Mouse (Mus musculus): ENCODE data around the gene Klhl29.

Gene Klhl29

DNA sequence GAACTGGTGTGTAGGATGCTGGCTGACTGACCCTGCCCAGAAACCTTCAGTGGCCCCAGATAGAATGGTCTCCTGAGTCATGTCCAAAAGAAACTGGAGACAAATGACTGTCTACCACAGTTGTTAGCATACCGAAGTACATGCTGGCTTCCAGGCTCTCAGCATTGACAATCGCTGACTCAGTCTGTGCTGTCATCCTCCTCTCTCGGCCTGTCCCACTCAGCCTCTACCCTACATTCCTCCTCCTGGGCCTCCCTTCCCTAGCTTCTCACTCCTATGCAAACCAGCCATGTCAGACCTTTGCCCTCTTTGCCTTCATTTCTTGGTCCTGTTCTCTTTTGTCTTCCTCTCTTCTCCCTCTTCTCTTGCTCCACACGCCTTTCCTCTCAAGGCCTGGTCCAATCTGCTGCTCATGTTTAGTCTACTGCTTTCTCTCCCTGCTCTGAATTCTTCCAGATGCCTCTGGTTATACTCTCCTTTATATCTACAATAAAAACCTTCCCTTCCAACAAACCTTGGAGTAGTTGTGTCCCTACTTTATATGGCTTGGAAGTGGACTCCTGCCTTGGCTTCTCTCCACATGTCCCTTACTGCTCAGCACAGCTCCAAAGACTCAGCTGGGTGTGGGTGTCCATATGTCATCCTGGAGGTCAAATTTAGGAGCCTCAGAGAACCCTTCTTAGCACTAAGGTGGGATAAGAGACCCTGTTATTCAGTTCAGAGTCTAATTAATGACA is 121.1 kb downstream of the Klhl29 start:
- DNase-seq (ENCODE audit: low spot score): no peak

DNA sequence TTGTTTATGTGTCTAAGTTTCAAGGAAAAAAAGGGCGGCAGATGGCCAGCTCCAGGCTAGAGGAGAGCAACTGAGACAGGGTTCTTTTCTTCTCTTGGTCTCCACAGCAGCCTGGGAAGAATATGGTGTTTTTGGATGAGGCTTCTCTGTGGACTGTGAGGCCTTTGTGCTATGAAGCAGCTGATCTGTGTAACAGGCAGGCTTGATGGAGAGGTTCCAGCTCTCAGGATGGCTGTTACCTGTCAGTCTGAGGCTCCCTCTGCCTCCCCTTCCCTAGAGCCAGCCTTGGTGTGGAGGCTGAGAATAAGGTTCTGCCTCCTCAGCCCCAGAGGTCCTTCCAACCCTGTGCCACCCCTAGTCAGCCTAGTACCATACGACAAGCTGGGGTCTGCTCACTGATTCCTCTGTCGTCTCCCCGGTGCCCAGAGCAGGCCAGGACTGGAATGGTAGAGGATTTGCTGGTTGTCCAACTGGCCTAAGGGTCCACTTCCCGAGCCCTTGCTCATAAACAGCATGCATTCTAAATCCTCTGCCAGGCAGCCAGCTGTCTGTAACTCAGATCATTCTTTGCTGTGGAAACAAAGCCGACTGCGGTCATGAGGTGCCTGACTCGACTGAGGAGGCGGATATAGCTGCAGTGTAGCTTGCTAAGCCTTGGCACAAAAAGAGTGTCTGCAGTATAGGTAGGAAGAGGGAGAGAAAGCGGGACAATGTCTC is 122.0 kb downstream of the Klhl29 start:
- DNase-seq (ENCODE audit: low spot score): no peak

DNA sequence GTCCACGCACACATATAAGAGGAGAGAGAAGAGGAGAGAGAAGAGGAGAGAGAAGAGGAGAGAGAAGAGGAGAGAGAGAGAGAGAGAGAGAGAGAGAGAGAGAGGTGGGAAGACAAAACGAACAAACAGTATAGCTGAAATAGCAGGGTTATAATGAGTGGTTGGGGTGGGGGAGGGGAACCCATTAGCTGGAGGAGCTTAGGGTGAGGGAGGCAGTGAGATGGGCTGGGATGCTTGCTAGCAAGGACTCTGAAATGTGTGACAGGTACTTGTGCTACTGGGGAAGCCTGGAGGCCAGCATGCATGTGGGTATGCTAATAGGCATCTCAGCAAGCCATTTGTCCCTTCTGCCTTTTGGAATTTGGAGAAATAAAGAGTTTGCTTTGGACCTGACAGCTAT is 122.9 kb downstream of the Klhl29 start:
- no peak for DNase-seq (ENCODE audit: low spot score)

DNA sequence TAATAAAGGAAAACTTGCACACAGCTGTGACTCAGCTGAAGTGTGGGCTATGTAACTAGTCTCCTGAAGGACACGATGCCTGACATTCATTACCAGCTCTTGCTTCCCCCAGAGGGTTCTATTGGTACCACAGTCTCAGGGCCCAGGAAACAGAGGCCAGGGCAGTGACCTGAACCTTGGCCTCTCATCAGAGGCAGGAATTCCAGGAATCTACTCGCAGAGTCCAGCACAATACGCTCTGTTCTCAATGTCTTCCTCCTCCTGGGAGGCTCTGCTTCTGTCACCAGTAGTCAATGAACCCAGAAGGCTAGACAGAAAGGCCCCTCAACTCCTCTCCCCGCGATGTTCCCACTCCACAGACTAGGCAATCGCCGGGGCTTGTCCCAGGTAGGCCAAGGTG is 125.4 kb downstream of the Klhl29 start:
- DNase-seq (ENCODE audit: low spot score): no peak

DNA sequence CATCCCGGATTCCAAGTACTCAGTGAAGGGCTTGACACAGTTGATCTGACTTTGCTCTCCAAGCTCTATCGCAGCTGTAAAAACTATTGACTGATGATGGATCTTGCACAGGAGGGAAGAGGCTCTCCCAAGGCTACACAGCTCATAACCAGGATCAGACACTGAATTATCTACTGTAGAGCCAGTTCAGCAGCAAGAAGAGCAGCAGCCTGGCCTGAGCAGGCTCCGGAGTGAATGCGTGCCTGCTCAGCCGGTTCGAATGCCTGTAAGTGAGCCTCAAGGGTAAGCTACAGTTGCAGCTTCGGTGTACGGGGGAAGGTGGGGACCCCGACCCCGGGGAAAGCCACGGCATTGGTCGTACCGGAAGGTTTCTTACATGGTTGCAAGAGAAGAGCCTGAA is 126.4 kb downstream of the Klhl29 start:
- no peak for DNase-seq (ENCODE audit: low spot score)

DNA sequence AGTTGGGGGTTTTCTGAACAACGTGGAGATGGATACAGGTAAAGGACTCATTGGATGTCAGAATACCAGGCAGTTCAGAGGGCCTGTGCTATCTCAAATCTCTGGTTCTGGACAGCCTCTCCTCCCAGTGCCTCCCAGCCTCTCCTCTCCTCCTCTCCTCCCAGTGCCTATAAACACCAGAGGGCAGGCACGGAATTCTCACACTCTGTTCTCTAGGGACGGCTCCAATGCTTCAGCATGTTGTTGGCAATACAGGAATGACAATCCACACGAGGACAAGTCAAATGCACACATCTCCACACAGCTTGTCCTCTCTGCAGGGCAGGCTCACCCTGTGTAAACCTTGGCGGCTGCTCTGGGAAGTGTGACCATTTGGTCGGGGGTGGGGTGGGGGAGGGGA is 128.0 kb downstream of the Klhl29 start:
- DNase-seq (ENCODE audit: low spot score): no peak

DNA sequence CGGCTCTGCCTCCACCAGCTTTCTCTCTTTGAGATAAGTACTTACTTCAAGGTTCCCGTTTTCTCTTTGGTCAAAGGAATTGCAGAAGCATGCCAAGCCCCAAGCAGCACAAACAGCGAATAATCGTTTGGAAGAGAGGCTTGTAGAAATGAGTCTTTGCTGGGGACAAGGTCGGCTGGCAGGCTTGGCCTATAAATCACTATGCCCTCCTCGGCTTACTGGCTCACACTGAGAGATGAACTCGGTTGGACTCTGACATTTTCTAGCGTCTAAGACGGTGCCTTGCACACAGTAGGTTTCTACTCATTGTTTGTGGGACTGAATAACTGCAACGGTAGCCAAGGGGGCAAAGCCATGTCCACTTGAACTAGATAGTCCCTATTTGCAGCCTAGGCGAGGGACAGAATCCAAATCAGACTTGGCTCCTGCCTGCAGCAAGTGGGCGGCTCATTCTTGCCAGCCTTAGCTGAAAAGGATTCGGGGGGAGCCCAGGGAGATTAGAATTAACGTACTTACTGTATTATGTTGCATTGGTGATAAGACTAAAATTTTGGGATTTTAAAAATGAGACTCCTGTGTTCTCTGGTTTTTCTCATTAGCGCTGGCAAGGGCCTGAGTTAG is 128.7 kb downstream of the Klhl29 start:
- DNase-seq (ENCODE audit: low spot score): no peak

DNA sequence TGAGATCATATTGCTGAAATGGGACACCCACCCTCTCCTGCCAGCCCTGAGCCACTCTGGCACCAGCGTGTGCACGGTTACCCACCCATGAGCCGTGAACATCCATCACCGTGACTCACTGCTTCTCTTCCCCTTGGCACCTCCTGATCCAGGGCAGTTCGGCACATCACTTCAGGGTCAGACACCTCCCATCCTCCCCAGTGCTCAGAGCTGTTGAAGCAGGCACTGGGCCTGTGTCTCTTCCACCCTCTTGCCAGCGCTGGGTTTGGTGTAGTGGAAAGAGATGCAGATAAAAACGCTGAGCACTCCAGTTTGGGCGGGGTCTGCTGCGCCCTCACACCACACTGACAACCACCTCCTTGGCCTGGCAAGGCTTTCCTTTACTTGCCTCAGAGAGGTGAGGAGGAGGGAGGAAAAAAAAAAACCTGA is 129.3 kb downstream of the Klhl29 start:
- DNase-seq (ENCODE audit: low spot score): no peak

DNA sequence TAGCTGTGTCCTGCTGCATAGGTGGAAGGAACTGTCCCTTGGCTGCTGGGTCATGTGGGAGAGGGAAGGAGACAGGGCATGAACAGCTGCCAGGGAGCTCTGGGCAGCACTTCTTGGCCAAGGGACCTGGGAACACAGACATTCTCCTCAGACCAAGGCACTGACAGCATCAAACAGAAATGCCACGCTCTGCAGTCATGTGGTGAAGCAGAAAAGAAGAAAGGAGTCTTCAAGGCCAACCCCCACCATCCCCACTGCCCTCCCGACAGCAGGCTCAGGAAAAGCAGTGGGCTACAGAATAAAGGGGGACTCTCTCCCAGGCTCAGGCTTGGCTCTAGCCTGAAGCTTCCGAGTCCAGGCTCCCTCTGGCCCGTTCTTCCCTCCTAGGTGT is 130.3 kb downstream of the Klhl29 start:
- no peak for DNase-seq (ENCODE audit: low spot score)

DNA sequence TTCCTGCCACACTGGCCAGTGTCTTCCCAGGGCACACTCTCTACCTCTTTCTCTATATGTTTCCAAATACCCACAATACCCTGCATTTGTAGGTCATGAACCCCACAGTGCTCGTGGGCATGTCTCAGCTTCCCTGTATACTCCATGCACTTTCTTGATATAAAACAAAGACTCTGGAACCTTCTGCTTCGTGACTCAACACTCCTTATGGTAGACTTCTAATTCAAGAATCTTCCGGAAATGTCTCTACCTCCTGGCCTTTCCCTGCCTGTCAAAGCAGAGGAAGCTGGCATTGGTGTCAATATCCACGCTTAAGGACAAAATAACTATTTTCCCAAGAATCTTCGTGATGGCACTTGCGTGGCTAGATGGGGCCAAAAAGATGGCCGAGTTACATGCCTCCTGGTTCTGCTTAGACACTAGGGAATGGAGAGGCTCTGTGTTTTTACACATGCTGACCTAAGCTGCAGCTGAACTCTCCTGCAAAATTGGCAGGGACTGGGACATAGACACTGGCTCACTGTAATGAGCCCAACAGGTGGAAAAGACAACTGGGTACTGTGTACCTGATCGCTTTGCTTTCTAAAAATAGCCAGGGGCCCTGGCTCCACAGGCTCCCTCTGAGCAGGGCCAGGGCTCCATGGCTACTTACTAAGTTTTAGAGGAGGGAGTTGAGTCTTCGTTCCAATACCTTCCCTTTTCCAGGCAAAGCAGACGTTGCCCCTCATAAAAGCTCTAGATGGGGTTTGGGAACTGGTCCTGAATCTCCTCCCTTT is 130.9 kb downstream of the Klhl29 start:
- no peak for DNase-seq (ENCODE audit: low spot score)

DNA sequence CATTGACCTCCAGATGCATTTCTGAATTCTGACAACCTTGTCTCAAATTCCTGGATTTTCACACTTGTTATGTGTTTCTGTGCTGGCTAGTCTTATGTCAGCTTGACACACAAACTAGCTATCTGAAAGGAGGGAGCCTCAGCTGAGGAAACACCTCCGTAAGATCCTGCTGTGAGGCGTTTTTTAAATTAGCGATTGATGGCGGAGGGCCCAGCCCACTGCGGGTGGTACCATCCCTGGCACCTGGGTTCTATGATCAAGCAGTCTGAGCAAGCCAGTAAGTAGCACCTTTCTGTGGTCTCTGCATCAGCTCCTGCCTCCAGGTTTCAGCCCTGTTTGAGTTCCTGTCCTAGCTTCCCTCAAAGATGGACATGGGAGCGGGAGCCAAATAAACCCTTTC is 131.6 kb downstream of the Klhl29 start:
- DNase-seq (ENCODE audit: low spot score): no peak

DNA sequence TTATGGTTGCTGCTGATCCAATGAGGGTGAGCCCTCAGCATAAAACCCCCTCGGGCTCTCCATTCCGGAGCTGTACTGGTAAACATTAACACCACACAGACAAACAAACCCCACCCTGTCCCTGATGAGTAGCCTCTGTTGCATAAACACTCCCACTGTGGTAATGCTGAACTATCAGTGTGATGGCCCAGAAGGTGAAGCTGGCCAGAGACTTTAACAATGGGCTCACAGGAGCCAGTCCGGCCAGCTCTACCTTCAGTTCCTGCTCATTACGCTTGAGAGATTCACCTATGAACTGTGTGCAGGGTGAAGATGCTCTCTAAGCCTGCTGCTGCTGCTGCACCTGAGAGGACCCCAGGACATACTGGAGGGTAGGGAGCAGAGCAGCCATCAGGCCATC is 132.0 kb downstream of the Klhl29 start:
- DNase-seq (ENCODE audit: low spot score): no peak

DNA sequence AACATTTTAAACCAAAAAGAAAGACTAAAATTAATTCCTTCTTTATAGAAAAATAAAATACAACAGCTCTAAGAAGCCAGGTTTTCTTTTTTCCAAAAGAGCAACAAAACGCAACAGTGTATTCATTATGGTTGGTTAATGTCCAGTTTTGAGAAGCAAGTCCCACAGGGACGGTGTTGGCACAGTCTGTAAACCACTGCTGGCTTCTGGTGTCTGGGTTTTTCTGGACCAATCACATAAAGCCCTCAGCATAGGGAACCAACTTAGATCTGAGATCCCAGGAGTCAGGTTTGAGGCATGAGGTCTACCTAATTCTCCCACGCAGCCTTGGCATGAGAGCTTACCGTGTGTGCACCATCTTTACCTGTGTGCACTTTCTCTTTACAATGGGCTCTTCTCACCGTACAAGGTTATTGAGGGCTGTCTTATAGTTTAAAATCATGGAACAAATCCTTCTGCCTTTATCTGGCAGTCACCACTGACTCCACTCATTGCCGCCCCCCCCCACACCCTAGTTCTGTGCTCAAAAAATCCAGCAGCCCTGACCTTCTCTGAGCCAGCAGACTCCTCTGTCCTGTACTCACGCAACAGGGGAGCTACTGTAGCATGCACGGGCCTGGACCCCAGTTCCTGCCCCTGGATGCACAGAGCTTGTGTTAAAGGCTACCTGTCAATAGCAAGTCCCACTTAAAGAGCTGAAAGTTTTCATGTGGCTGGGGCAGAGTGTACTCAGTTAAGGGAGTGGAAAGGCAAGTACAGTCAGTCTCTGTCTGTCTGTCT is 132.7 kb downstream of the Klhl29 start:
- no peak for DNase-seq (ENCODE audit: low spot score)

DNA sequence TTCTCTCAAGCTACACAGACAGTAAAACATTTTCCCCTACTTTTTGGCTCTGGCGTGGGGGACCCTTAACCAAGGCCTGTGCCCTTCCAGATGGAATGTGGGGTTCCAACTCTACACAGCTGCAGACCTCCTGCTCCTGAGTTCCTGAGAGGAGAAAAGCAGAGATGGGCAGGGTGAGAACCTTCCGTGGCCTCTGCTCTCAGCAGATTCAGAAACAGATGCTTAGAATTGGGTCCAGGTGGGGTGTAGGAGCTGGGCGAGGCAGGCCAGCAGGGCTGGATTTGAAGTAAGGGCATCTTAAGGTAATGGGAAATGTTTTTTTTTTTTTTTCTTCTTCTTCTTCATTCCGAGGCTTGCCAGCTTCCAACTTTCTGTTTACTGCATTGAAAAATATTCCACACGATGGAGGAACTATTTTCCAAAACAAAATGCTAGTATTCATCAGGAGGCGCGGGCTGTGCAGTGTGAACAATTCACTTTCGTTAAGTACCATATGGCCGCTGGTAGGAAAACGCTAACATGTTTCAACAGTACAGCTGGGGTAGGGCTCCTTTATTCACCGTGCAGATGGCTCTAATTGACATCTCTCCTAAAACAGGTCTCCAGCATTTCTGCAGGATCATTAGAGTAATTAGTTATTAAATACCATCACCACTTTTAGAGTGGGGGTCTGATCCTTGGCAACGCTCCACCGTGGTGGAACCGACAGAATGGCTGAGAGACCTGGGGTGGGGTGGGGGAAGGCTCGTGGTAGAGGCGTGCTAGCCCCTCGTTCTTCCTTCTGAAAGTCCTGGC is 135.8 kb downstream of the Klhl29 start:
- no peak for DNase-seq (ENCODE audit: low spot score)

DNA sequence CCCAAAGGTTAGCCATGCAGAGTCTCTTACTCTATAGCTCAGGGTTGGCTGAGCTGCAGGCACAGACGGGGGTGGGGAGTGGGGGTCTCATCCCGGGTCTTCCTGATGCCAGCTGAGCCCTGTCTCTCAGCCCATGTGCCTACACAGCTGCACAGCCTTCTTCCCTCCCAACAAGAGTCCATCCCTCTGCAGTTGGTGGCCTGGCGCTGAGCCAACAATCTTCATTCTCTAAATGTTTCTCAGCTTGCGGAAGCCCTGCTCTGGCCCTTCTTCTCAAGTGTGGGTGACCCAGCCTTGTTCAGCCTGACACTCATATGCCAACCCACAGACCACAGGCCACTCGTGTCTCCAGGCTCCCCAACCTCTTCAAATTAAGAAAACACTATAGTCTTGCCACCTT is 138.4 kb downstream of the Klhl29 start:
- DNase-seq (ENCODE audit: low spot score): no peak

DNA sequence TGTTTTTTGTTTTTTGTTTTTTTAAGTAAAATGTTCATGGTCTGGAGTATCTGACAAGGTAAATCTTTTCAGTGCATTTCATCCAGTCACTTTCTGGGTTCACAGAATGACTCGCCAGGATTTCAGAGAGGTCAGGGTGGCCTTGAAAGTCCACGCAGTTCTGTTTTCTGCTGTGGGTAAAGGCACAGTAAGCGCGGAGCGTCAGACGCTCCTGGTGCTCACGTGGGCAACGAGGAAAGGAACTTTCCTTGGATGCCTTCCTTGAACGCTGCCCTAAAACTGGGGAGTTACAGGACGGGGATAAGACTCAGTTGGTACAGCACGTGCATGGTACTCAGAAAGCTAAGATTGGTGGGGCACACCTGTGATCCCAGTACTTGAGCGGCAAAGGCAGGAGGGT is 139.9 kb downstream of the Klhl29 start:
- DNase-seq (ENCODE audit: low spot score): no peak

DNA sequence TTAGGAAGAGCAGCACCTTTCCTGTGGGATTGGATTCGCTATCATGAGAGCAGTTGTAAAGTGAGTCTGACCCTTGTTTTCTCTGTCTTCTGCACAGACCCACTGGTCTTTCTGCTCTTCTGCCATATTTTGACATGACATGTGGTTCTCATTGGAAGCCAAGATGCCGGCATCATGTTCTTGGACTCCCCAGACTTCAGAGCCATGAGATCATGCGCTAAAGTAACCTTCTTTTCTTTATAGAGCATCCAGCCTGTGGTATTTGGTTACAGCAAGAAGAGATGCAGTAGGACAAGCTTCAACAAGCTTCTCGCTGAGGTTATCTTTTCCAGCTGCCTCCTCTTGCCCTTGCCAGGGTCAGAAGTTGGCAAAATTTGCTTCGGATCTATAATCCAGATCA is 145.0 kb downstream of the Klhl29 start:
- no peak for DNase-seq (ENCODE audit: low spot score)

DNA sequence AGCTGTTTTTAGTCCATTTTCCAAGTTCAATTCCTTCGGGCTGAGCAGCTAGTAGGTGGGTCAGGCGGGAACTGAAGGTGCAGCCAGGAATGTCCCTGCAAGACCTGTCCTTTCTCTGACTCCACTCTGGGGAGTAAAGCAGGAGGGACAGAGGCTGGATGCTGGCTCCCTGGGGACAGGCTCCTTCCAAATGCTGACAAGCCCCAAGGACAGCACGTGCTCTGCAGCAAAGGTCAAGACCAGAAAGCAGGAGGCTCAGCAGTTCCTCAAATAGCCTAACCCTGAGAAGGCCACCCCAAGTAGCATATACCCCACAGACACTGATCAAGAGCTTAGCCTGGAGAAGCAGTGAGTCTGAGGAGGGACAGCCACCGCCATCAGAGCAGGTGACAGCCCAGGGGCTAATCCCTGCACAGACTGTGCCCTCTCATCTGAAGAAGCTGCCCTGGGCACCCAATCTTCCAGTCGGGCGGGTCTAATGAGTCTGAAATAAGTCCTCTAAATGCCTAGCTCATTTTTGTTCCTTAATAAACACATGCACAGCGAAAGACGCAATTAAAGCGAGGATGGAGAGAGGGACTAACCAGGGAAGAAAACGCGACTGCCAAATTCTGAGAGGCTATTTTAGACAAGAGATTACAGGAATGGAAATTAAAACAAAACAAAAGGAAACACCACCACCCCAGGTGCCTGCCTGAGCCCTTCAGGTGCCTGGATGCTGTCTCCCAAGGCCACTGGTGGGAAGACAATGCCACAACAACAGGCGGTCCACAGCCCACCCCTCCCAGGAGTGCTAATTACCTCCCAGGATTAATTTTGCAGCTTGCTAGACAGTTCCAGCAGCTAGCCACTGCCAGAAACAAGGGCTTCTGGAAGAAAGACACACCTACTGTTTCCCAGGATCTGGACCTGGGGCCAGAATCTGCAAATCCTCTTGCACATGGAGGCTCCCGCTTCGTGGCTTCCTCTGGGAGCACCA is 148.5 kb downstream of the Klhl29 start:
- no peak for DNase-seq (ENCODE audit: low spot score)

DNA sequence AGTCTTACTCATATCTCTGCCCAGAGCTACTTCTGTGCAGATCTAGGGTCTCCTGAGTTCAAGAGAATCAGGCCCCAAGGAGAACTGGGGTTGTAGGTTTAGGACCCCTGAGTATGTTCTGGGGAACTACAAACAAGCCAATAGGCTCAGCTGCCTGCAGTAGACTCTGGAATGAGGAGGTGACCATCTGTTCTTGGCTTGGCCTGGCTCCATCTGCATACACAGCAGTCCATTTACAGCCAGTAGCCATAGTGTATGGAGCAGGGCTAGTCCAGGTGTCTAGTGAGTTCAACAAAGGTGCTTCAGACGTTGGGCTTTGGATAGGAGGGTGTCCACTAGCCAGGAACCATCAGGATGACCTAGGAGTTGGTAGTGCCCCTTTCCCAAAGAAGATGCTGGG is 151.9 kb downstream of the Klhl29 start:
- no peak for DNase-seq (ENCODE audit: low spot score)

All from MN1 (cell line).